8 mouse cellular contexts compared by ENCODE assay signal in genomic region chr13:70841421-70841904, GRCm38 (mm10). TPM values are rescaled to one million over a fixed set of nuclear protein-coding genes. Genes with fewer than 3 reads are reported as not detected.
DNase-seq lines count a peak whose midpoint lies in the region; ATAC-seq and TF ChIP-seq lines count a peak whose summit lies in the region.

Adamts16 (minus strand) TSS chr13:70841811.

- intact Hi-C loops in gastrocnemius, postnatal 36 days (cut with DNase I) = loop anchor here (5.0 to 10.0 kb wide), 2 partner anchors 163 to 234 kb away; no protein-coding TSS in a partner anchor

- peak within 1 kb of the TSS; percentile 50 for H3K4me3 ChIP-seq in megakaryocyte, embryonic 14.5 days (replicated peaks)
- H3K4me3 ChIP-seq in forebrain, embryonic 12.5 days (replicated peaks) = peak within 1 kb of the TSS; percentile 36
- peak within 1 kb of the TSS; percentile 47 for H3K4me3 ChIP-seq in olfactory bulb, adult 2 months (ENCODE audit: insufficient read depth, low read depth, low read length)

- TF ChIP-seq POLR2A in olfactory bulb, adult 2 months (IDR thresholded peaks at IDR 0.05; ENCODE audit: insufficient read depth, low read depth, low read length) = no peak

- peak within 1 kb of the TSS; percentile 45 for H3K9ac ChIP-seq in forebrain, embryonic 12.5 days

- ATAC-seq in megakaryocyte, adult 5-6 weeks (ENCODE audit: poor library complexity, severe bottlenecking) = no peak
- ATAC-seq in forebrain, embryonic 12.5 days (ENCODE audit: low FRiP score) = no peak

- no peaks in the 10 kb centered on the region for H3K9me3 ChIP-seq in megakaryocyte, embryonic 14.5 days
- no peaks in the 10 kb centered on the region for H3K9me3 ChIP-seq in forebrain, embryonic 12.5 days

- peaks cover 26% of the 10 kb centered on the region for H3K27me3 ChIP-seq in megakaryocyte, embryonic 14.5 days (replicated peaks)
- peaks cover 42% of the 10 kb centered on the region for H3K27me3 ChIP-seq in forebrain, embryonic 12.5 days

- peak within 1 kb of the TSS; percentile 64 for H3K4me2 ChIP-seq in forebrain, embryonic 12.5 days

- H3K27ac ChIP-seq in forebrain, embryonic 12.5 days = no peak within 1 kb of the TSS
- H3K27ac ChIP-seq in olfactory bulb, adult 2 months (ENCODE audit: insufficient read depth, low read depth, low read length) = no peak within 1 kb of the TSS

- 0 out of 2 replicates have a peak, but pooled peaks have one; percentile 6 for TF ChIP-seq CTCF in olfactory bulb, adult 2 months (IDR thresholded peaks at IDR 0.05; ENCODE audit: insufficient read depth, low read depth, low read length)

- no peaks in the 10 kb centered on the region for H3K36me3 ChIP-seq in megakaryocyte, embryonic 14.5 days (replicated peaks; ENCODE audit: low read length)
- no peaks in the 10 kb centered on the region for H3K36me3 ChIP-seq in forebrain, embryonic 12.5 days (replicated peaks)

- peak; percentile 19 to 60 for DNase-seq in kidney, postnatal 25 days
- DNase-seq in gastrocnemius, postnatal 36 days = no peak
- DNase-seq in layer of hippocampus, adult 9-11 months = no peak
- DNase-seq in urinary bladder, postnatal 36 days (ENCODE audit: low spot score in 2 of 2) = no peak

- WGBS in forebrain, embryonic 12.5 days = 2% methylated on average over 18 of the region's 18 CpGs
- 4% methylated on average over 18 of the region's 18 CpGs for WGBS in olfactory bulb, adult 2 months

- peaks cover 6% of the 10 kb centered on the region; the same call in 1 of the 2 replicates for H3K4me1 ChIP-seq in megakaryocyte, embryonic 14.5 days
- H3K4me1 ChIP-seq in forebrain, embryonic 12.5 days = peaks cover 14% of the 10 kb centered on the region
- no peaks in the 10 kb centered on the region; the same call in 1 of the 2 replicates for H3K4me1 ChIP-seq in olfactory bulb, adult 2 months (ENCODE audit: control insufficient read depth, insufficient read depth, low read length)

RNA-seq across cellular contexts. Expression of gene Adamts16, which starts in this region (rescaled TPM):
- polyA plus RNA-seq in megakaryocyte, embryonic 14.5 days (2012; ENCODE audit: insufficient read depth, low replicate concordance) = not detected in 2 replicates
- total RNA-seq in megakaryocyte, adult 5-6 weeks (2015) = not detected in 2 replicates
- not detected in 2 replicates for total RNA-seq in megakaryocyte, adult 5-6 weeks (2017)
- polyA plus RNA-seq in forebrain, embryonic 12.5 days (2016; fragmentation: Nextera tagmentation; extraction: Ambion mirVana) = 0.20 and 0.26 TPM in 2 replicates
- polyA plus RNA-seq in olfactory bulb, adult 2 months (2012; ENCODE audit: insufficient read depth, insufficient read length, low replicate concordance, missing spikeins) = not detected in 2 replicates
- under 1 TPM; 0.38 to 0.44 TPM for total RNA-seq in gastrocnemius, postnatal 36 days (2021)

Comparison
In these comparisons a context has a peak if more than half of its experiments do, and no peak if none do; other contexts are left out.
1. DNase-seq: peak in kidney, postnatal 25 days (2 of 2); none in gastrocnemius, postnatal 36 days (0 of 2), layer of hippocampus, adult 9-11 months (single experiment) and urinary bladder, postnatal 36 days (0 of 2).
2. Peak in every context shown above with its lines, with median percentiles within 50 percentile points of each other: H3K4me3 ChIP-seq.